Comparison of ENCODE assay signal across 15 mouse cellular contexts in genomic region chr8:111261981-111262381, GRCm38 (mm10). TPM values are rescaled to one million over a fixed set of nuclear protein-coding genes. Genes with fewer than 3 reads are reported as not detected.
DNase-seq lines count a peak whose midpoint lies in the region; ATAC-seq and TF ChIP-seq lines count a peak whose summit lies in the region.
"Had no signal": no experiment of that assay in that cellular context is flagged by ENCODE, and none has a peak within 500 bp of the region (broad histone marks: within the 10 kb centered on the region; RNA-seq: fewer than 3 reads in every experiment).

No protein-coding gene starts in this region.

- H3K27ac ChIP-seq in midbrain, postnatal 0 days (ENCODE audit: low read depth, low read length): no peak overlapping the region
- H3K27ac ChIP-seq in midbrain, embryonic 14.5 days (replicated peaks; ENCODE audit: low read depth, low read length): no peak overlapping the region
- peak overlapping the region; percentile 77 to 82 for H3K27ac ChIP-seq in heart, embryonic 14.5 days (replicated peaks in 1 of 2; ENCODE audit: control insufficient read depth in 1 of 2, insufficient read depth in 1 of 2, low read depth in 2 of 2, low read length in 2 of 2)
- H3K27ac ChIP-seq: limb, embryonic 15.5 days; neural tube, embryonic 12.5 days had no signal

- no peaks in the 10 kb centered on the region for H3K36me3 ChIP-seq in midbrain, postnatal 0 days (ENCODE audit: insufficient read depth, low read length)
- no peaks in the 10 kb centered on the region for H3K36me3 ChIP-seq in midbrain, embryonic 14.5 days (ENCODE audit: control insufficient read depth, insufficient read depth, low read length)
- no peaks in the 10 kb centered on the region for H3K36me3 ChIP-seq in heart, embryonic 14.5 days (ENCODE audit: control insufficient read depth, insufficient read depth, low read length)
- H3K36me3 ChIP-seq: limb, embryonic 15.5 days; neural tube, embryonic 12.5 days had no signal

- TF ChIP-seq CTCF in midbrain, postnatal 0 days (IDR thresholded peaks at IDR 0.05): no peak

- peaks cover 4% of the 10 kb centered on the region; the same call in 1 of the 2 replicates for H3K4me1 ChIP-seq in midbrain, postnatal 0 days (ENCODE audit: insufficient read depth, low read length)
- peaks cover 8% of the 10 kb centered on the region for H3K4me1 ChIP-seq in midbrain, embryonic 14.5 days (ENCODE audit: control insufficient read depth, insufficient read depth, low read length)
- peaks cover 8 to 30% of the 10 kb centered on the region in 2 experiments for H3K4me1 ChIP-seq in heart, embryonic 14.5 days (ENCODE audit: control insufficient read depth in 2 of 2, insufficient read depth in 2 of 2, low read length in 2 of 2)

- no peak for ATAC-seq in midbrain, postnatal 0 days (ENCODE audit: low FRiP score)
- ATAC-seq in midbrain, embryonic 14.5 days (ENCODE audit: low FRiP score, low TSS enrichment): no peak
- peak; percentile 25; the same call in 1 of the 2 replicates for ATAC-seq in heart, embryonic 14.5 days (ENCODE audit: insufficient number of reproducible peaks, insufficient read depth, low FRiP score, low read depth)
- peak; percentile 78 for ATAC-seq in megakaryocyte-erythroid progenitor cell, adult 5-6 weeks (replicated peaks; ENCODE audit: low FRiP score, low TSS enrichment, poor library complexity, severe bottlenecking)
- ATAC-seq: intestine, postnatal 0 days; Patski had no signal

- peak; percentile 21 for DNase-seq in adrenal gland, postnatal 14 days
- no peak for DNase-seq in adrenal gland, adult 8-10 months
- DNase-seq in midbrain, postnatal 0 days (ENCODE audit: low spot score): peak; percentile 65
- no peak for DNase-seq in midbrain, embryonic 14.5 days
- DNase-seq in frontal cortex, postnatal 25 days (ENCODE audit: low spot score in 2 of 2): no peak
- no peak for DNase-seq in urinary bladder, adult 18-20 months (ENCODE audit: low spot score in 2 of 2)
- DNase-seq: adrenal gland, postnatal 25 days; gastrocnemius, postnatal 25 days; right cerebral cortex, postnatal 4 days had no signal

- H3K9me3 ChIP-seq in midbrain, postnatal 0 days (ENCODE audit: low read length): no peaks in the 10 kb centered on the region
- H3K9me3 ChIP-seq in midbrain, embryonic 14.5 days (ENCODE audit: control insufficient read depth, low read length): no peaks in the 10 kb centered on the region
- H3K9me3 ChIP-seq in heart, embryonic 14.5 days (ENCODE audit: control insufficient read depth, low read length): peaks cover 6% of the 10 kb centered on the region
- H3K9me3 ChIP-seq: limb, embryonic 15.5 days; neural tube, embryonic 12.5 days had no signal

- 86% methylated on average over 4 of the region's 4 CpGs for WGBS in midbrain, postnatal 0 days
- WGBS in midbrain, embryonic 14.5 days: 89% methylated on average over 4 of the region's 4 CpGs
- WGBS in heart, embryonic 14.5 days: 9% methylated on average over 4 of the region's 4 CpGs

- no peak overlapping the region for H3K4me3 ChIP-seq in midbrain, postnatal 0 days (ENCODE audit: low read depth, low read length)
- no peak overlapping the region for H3K4me3 ChIP-seq in midbrain, embryonic 14.5 days (replicated peaks; ENCODE audit: low read depth, low read length)
- H3K4me3 ChIP-seq in heart, embryonic 14.5 days (ENCODE audit: control insufficient read depth in 1 of 2, insufficient read depth in 1 of 2, low read depth in 1 of 2, low read length in 2 of 2): no peak overlapping the region
- H3K4me3 ChIP-seq: limb, embryonic 15.5 days; neural tube, embryonic 12.5 days had no signal

- H3K9ac ChIP-seq in midbrain, postnatal 0 days (replicated peaks; ENCODE audit: low read length, poor library complexity, severe bottlenecking): no peak overlapping the region
- no peak overlapping the region for H3K9ac ChIP-seq in midbrain, embryonic 14.5 days (replicated peaks; ENCODE audit: low read length)
- no peak overlapping the region for H3K9ac ChIP-seq in heart, embryonic 14.5 days (ENCODE audit: low read length)
- H3K9ac ChIP-seq: limb, embryonic 15.5 days; neural tube, embryonic 12.5 days had no signal

- no peaks in the 10 kb centered on the region for H3K27me3 ChIP-seq in midbrain, postnatal 0 days (ENCODE audit: insufficient read depth, low read length)
- H3K27me3 ChIP-seq in midbrain, embryonic 14.5 days (ENCODE audit: control insufficient read depth, insufficient read depth, low read length): no peaks in the 10 kb centered on the region
- H3K27me3 ChIP-seq in heart, embryonic 14.5 days (ENCODE audit: control insufficient read depth, insufficient read depth, low read length): no peaks in the 10 kb centered on the region
- H3K27me3 ChIP-seq: limb, embryonic 15.5 days; neural tube, embryonic 12.5 days; Patski had no signal

- no peak overlapping the region for H3K4me2 ChIP-seq in midbrain, postnatal 0 days (ENCODE audit: low read depth, low read length, poor library complexity, severe bottlenecking)
- H3K4me2 ChIP-seq in midbrain, embryonic 14.5 days (ENCODE audit: low read length): no peak overlapping the region
- peak overlapping the region; percentile 47 for H3K4me2 ChIP-seq in heart, embryonic 14.5 days (ENCODE audit: low read length)
- H3K4me2 ChIP-seq: limb, embryonic 15.5 days; neural tube, embryonic 12.5 days had no signal

RNA-seq across cellular contexts. Expression of gene Glg1, which starts 3.0 kb away (rescaled TPM):
- total RNA-seq in adrenal gland, postnatal 14 days (2021): 95.5 and 98.6 TPM in 2 replicates
- 100 to 1,000 TPM; 134 to 184 (median 162) TPM for total RNA-seq in adrenal gland, adult 8-10 months (2022)
- 37.4 and 53.6 TPM in 2 replicates for total RNA-seq in midbrain, postnatal 0 days (2014; rRNA removed)
- 45.7 and 50.9 TPM in 2 replicates for polyA plus RNA-seq in midbrain, postnatal 0 days (2015; fragmentation: Nextera tagmentation; extraction: Ambion mirVana)
- 70.1 and 91.1 TPM in 2 replicates for polyA plus RNA-seq in midbrain, embryonic 14.5 days (2014; fragmentation: Nextera tagmentation; extraction: Ambion mirVana)
- 83.5 and 85.1 TPM in 2 replicates for polyA plus RNA-seq in heart, embryonic 14.5 days (2014; fragmentation: Nextera tagmentation; extraction: Ambion mirVana)
- total RNA-seq in megakaryocyte-erythroid progenitor cell, adult 5-6 weeks (2014; fragmentation: Nextera tagmentation): 24.8 and 39.2 TPM in 2 replicates
- total RNA-seq in megakaryocyte-erythroid progenitor cell, adult 5-6 weeks (2017): 42.1 and 43.2 TPM in 2 replicates

RNA-seq across cellular contexts. Expression of gene Rfwd3, which starts 38.0 kb away (rescaled TPM):
- 46.5 and 49.0 TPM in 2 replicates for total RNA-seq in adrenal gland, postnatal 14 days (2021)
- 10 to 100 TPM; 66.0 to 70.6 (median 68.9) TPM for total RNA-seq in adrenal gland, adult 8-10 months (2022)
- 17.2 and 19.2 TPM in 2 replicates for total RNA-seq in midbrain, postnatal 0 days (2014; rRNA removed)
- polyA plus RNA-seq in midbrain, postnatal 0 days (2015; fragmentation: Nextera tagmentation; extraction: Ambion mirVana): 10.3 and 10.5 TPM in 2 replicates
- 15.0 and 30.9 TPM in 2 replicates for polyA plus RNA-seq in midbrain, embryonic 14.5 days (2014; fragmentation: Nextera tagmentation; extraction: Ambion mirVana)
- 34.5 and 36.6 TPM in 2 replicates for polyA plus RNA-seq in heart, embryonic 14.5 days (2014; fragmentation: Nextera tagmentation; extraction: Ambion mirVana)
- total RNA-seq in megakaryocyte-erythroid progenitor cell, adult 5-6 weeks (2014; fragmentation: Nextera tagmentation): 74.5 and 75.6 TPM in 2 replicates
- total RNA-seq in megakaryocyte-erythroid progenitor cell, adult 5-6 weeks (2017): 51.3 and 63.6 TPM in 2 replicates

Comparison
In these comparisons a context has a peak if more than half of its experiments do, and no peak if none do; other contexts are left out.
1. DNase-seq: peak in adrenal gland, postnatal 14 days (single experiment) and midbrain, postnatal 0 days (single experiment); none in adrenal gland, adult 8-10 months (single experiment), midbrain, embryonic 14.5 days (single experiment), frontal cortex, postnatal 25 days (0 of 2) and urinary bladder, adult 18-20 months (0 of 2).
2. ATAC-seq: peak in heart, embryonic 14.5 days (single experiment) and megakaryocyte-erythroid progenitor cell, adult 5-6 weeks (single experiment); none in midbrain, postnatal 0 days (single experiment) and midbrain, embryonic 14.5 days (single experiment).
3. H3K27ac ChIP-seq: peak in heart, embryonic 14.5 days (2 of 2); none in midbrain, postnatal 0 days (single experiment) and midbrain, embryonic 14.5 days (single experiment).